Mouse (Mus musculus): ENCODE results near the gene Taar7a. TPM values are rescaled to one million over a fixed set of nuclear protein-coding genes. Genes with fewer than 3 reads are reported as not detected.

Gene Taar7a
- polyA plus RNA-seq, 1 experiment from 2014 or later = not detected

- H3K27me3 ChIP-seq = no peaks in the 10 kb centered on the region
- 36% methylated on average over 4 of the region's 4 CpGs for WGBS
- H3K4me3 ChIP-seq (replicated peaks) = no peak overlapping the region
- H3K36me3 ChIP-seq (replicated peaks) = no peaks in the 10 kb centered on the region
- H3K27ac ChIP-seq = no peak overlapping the region
- ATAC-seq (ENCODE audit: low FRiP score) = no peak
- H3K4me1 ChIP-seq = no peaks in the 10 kb centered on the region
- no peak overlapping the region for H3K4me2 ChIP-seq
- no peaks in the 10 kb centered on the region for H3K9me3 ChIP-seq
- H3K9ac ChIP-seq = no peak overlapping the region
Measured at GRCm38 (mm10) chr10:23977958-23978357, 15.3 kb downstream of the Taar7a start.

- no peaks in the 10 kb centered on the region for H3K4me1 ChIP-seq
- no peak overlapping the region for H3K4me2 ChIP-seq
- ATAC-seq (ENCODE audit: low FRiP score) = no peak
- no peaks in the 10 kb centered on the region for H3K27me3 ChIP-seq
- no peaks in the 10 kb centered on the region for H3K9me3 ChIP-seq
- H3K27ac ChIP-seq = no peak overlapping the region
- H3K4me3 ChIP-seq (replicated peaks) = no peak overlapping the region
- no peak overlapping the region for H3K9ac ChIP-seq
- 86% methylated on average over 5 of the region's 5 CpGs for WGBS
- no peaks in the 10 kb centered on the region for H3K36me3 ChIP-seq (replicated peaks)
Measured at GRCm38 (mm10) chr10:23971256-23971655, 22.0 kb downstream of the Taar7a start.

GRCm38 (mm10) chr10:23970656-23971165 lies 22.6 kb downstream of the Taar7a start, which contains the start of gene Taar5:
Gene Taar5, plus strand, starts transcription at chr10:23970706.
- Histone ChIP-seq H3K4me1 (no peaks in the 10 kb centered on the region), H3K27ac (no peak within 1 kb of the TSS), H3K36me3 (replicated peaks) (no peaks in the 10 kb centered on the region), H3K9me3 (no peaks in the 10 kb centered on the region), H3K27me3 (no peaks in the 10 kb centered on the region), H3K4me3 (replicated peaks) (no peak within 1 kb of the TSS), H3K4me2 (no peak within 1 kb of the TSS), H3K9ac (no peak within 1 kb of the TSS)
- WGBS = 89% methylated on average over 11 of the region's 11 CpGs
- ATAC-seq (ENCODE audit: low FRiP score) = no peak

GRCm38 (mm10) chr10:23964921-23965610 lies 28.2 kb downstream of the Taar7a start:
- H3K9me3 ChIP-seq = no peaks in the 10 kb centered on the region
- 91% methylated on average over 6 of the region's 6 CpGs for WGBS
- no peak overlapping the region for H3K4me3 ChIP-seq (replicated peaks)
- ATAC-seq (ENCODE audit: low FRiP score) = no peak
- no peaks in the 10 kb centered on the region for H3K27me3 ChIP-seq
- H3K27ac ChIP-seq = no peak overlapping the region
- H3K36me3 ChIP-seq (replicated peaks) = no peaks in the 10 kb centered on the region
- H3K4me1 ChIP-seq = no peaks in the 10 kb centered on the region
- no peak overlapping the region for H3K4me2 ChIP-seq
- no peak overlapping the region for H3K9ac ChIP-seq

GRCm38 (mm10) chr10:23963444-23963843 lies 29.8 kb downstream of the Taar7a start:
- Histone ChIP-seq H3K4me2 (no peak overlapping the region), H3K36me3 (replicated peaks) (no peaks in the 10 kb centered on the region), H3K4me1 (no peaks in the 10 kb centered on the region), H3K27ac (no peak overlapping the region), H3K27me3 (no peaks in the 10 kb centered on the region), H3K9ac (no peak overlapping the region), H3K4me3 (replicated peaks) (no peak overlapping the region), H3K9me3 (no peaks in the 10 kb centered on the region)
- no peak for ATAC-seq (ENCODE audit: low FRiP score)
- 62% methylated on average over 3 of the region's 3 CpGs for WGBS

GRCm38 (mm10) chr10:23960444-23960915 lies 32.8 kb downstream of the Taar7a start, which contains the start of gene Taar4:
Gene Taar4, plus strand, starts transcription at chr10:23960494.
- WGBS = 94% methylated on average over 13 of the region's 13 CpGs
- Histone ChIP-seq H3K4me3 (replicated peaks) (no peak within 1 kb of the TSS), H3K4me1 (no peaks in the 10 kb centered on the region), H3K9ac (no peak within 1 kb of the TSS), H3K4me2 (no peak within 1 kb of the TSS), H3K9me3 (no peaks in the 10 kb centered on the region), H3K36me3 (replicated peaks) (no peaks in the 10 kb centered on the region), H3K27me3 (no peaks in the 10 kb centered on the region), H3K27ac (no peak within 1 kb of the TSS)
- ATAC-seq (ENCODE audit: low FRiP score) = no peak

GRCm38 (mm10) chr10:23959071-23959470 lies 34.2 kb downstream of the Taar7a start:
- H3K27ac ChIP-seq = no peak overlapping the region
- no peaks in the 10 kb centered on the region for H3K4me1 ChIP-seq
- WGBS = 73% methylated on average over 3 of the region's 3 CpGs
- no peaks in the 10 kb centered on the region for H3K27me3 ChIP-seq
- ATAC-seq (ENCODE audit: low FRiP score) = no peak
- no peak overlapping the region for H3K4me3 ChIP-seq (replicated peaks)
- no peak overlapping the region for H3K4me2 ChIP-seq
- H3K9me3 ChIP-seq = no peaks in the 10 kb centered on the region
- H3K36me3 ChIP-seq (replicated peaks) = no peaks in the 10 kb centered on the region
- no peak overlapping the region for H3K9ac ChIP-seq

- no peaks in the 10 kb centered on the region for H3K36me3 ChIP-seq (replicated peaks)
- H3K27me3 ChIP-seq = no peaks in the 10 kb centered on the region
- WGBS = 89% methylated on average over 6 of the region's 6 CpGs
- H3K9me3 ChIP-seq = no peaks in the 10 kb centered on the region
- no peak overlapping the region for H3K9ac ChIP-seq
- ATAC-seq (ENCODE audit: low FRiP score) = no peak
- H3K27ac ChIP-seq = no peak overlapping the region
- H3K4me3 ChIP-seq (replicated peaks) = no peak overlapping the region
- no peaks in the 10 kb centered on the region for H3K4me1 ChIP-seq
- no peak overlapping the region for H3K4me2 ChIP-seq
Measured at GRCm38 (mm10) chr10:23951714-23952113, 41.6 kb downstream of the Taar7a start.

GRCm38 (mm10) chr10:23949508-23950005 lies 43.7 kb downstream of the Taar7a start, which contains the start of gene Taar3:
Gene Taar3, plus strand, starts transcription at chr10:23949558.
- Histone ChIP-seq H3K27me3 (no peaks in the 10 kb centered on the region), H3K36me3 (replicated peaks) (no peaks in the 10 kb centered on the region), H3K4me3 (replicated peaks) (no peak within 1 kb of the TSS), H3K9ac (no peak within 1 kb of the TSS), H3K9me3 (no peaks in the 10 kb centered on the region), H3K27ac (no peak within 1 kb of the TSS), H3K4me1 (no peaks in the 10 kb centered on the region), H3K4me2 (no peak within 1 kb of the TSS)
- 91% methylated on average over 16 of the region's 16 CpGs for WGBS
- ATAC-seq (ENCODE audit: low FRiP score) = no peak

GRCm38 (mm10) chr10:23948026-23948425 lies 45.3 kb downstream of the Taar7a start:
- no peaks in the 10 kb centered on the region for H3K4me1 ChIP-seq
- no peak for ATAC-seq (ENCODE audit: low FRiP score)
- WGBS = 65% methylated on average over 7 of the region's 7 CpGs
- H3K36me3 ChIP-seq (replicated peaks) = no peaks in the 10 kb centered on the region
- H3K27me3 ChIP-seq = no peaks in the 10 kb centered on the region
- no peaks in the 10 kb centered on the region for H3K9me3 ChIP-seq
- H3K9ac ChIP-seq = no peak overlapping the region
- no peak overlapping the region for H3K4me2 ChIP-seq
- H3K4me3 ChIP-seq (replicated peaks) = no peak overlapping the region
- H3K27ac ChIP-seq = no peak overlapping the region

GRCm38 (mm10) chr10:23942465-23942864 lies 50.8 kb downstream of the Taar7a start:
- Histone ChIP-seq H3K27me3 (no peaks in the 10 kb centered on the region), H3K27ac (no peak overlapping the region), H3K4me3 (replicated peaks) (no peak overlapping the region), H3K4me1 (0 out of 2 replicates have a peak, but pooled peaks cover 3% of the 10 kb centered on the region), H3K4me2 (no peak overlapping the region), H3K9me3 (no peaks in the 10 kb centered on the region), H3K9ac (no peak overlapping the region), H3K36me3 (replicated peaks) (no peaks in the 10 kb centered on the region)
- no peak for ATAC-seq (ENCODE audit: low FRiP score)
- WGBS = 81% methylated on average over 5 of the region's 5 CpGs
